Mouse (Mus musculus) heart, adult 8-10 months (tissue): Measurements from ENCODE around the gene Mroh7. TPM values are rescaled to one million over a fixed set of nuclear protein-coding genes. Genes with fewer than 3 reads are reported as not detected.
"Not testable (repeated sequence)": the region's sequence is repeated elsewhere in the genome, so short reads cannot be mapped to it uniquely, and the experiment has no call there.

Experiments
- DNase-seq: peaks from one replicate; pipeline ENCODE4 v3.0.0; 2022; ENCODE audit warnings: low spot score
- total RNA-seq, 4 experiments: library from RNA; stranded (reverse); gene quantifications; 2 replicates each; pipeline ENCODE4 v1.2.4; 2022

Gene Mroh7
- 1 to 10 TPM in 1 of 4 experiments, under 1 TPM in 3; 0.25 to 1.7 (median 0.40) TPM for total RNA-seq

DNA sequence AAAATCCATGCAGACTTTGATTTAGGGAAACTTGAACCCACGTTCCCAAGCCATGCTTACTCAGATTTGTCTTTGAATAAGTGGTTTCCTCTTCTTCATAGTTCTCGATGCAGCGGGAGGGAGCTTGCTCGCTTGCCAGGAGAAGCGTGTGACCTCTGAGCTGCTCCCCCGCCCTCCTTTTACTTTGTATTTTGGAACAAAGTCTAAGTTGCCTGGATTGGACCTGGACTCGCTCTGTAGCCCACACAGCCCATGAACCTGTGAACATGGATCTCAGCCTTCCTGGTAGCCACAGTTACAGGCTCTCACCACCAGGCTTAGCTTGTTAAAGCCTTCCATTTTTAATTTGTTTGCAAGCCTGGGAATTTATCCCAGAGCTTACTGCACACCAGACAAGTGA is at the start of gene Mroh7:
Mroh7 (minus strand) TSS at position 112 of the 400 bp plus-strand sequence.
- no peak for DNase-seq

DNA sequence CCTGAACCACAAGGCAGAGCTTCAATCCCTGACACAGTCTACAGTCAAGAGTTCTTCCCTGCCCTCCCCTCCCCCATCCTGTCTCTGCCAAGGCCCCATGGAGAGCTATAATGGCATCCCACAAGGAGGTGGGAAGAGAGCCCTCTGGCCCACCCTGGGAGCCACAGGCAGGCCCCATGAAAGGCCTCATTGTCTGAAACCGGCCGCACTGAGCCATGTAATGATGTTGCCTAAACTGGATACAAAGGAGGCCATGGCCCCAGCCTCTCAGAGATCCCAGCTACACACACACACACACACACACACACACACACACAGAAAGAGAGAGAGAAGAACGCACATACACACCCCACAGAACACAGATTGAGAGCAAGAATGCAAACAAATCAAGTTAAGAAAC is 49.3 kb upstream of the Mroh7 start:
- no peak for DNase-seq

DNA sequence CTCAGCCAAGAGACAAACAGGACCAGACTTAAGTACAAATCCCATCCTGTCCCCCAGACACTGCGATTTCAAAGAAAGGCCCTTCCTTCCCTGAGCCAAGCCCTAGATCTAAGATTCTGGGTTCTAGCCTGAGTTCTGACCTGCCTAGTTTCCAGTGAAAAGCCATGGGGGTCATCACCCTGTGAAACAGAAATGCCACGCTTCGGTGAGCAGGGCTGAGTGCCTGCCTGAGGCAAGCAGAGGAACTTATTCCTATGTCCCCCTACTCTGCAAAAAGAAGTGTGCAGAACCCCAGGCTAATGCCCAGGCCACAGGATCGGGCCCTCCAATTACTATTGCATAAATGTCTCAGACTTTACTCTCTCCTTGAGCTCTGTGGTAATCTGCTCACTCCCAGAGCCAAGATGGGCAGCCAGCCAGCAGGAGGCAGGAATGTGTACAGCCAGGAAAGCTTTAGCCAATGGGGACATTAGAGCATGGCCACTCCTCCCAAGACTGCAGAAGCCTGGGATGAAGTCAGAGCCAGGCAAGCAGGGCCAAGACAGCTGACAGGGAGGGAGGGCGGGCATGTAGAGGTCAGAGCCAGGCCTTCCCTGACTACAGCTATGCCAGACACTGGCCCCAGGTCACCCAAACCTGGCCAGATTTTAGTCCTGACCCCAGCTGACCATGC is 47.5 kb upstream of the Mroh7 start:
- peak; percentile 90 for DNase-seq

DNA sequence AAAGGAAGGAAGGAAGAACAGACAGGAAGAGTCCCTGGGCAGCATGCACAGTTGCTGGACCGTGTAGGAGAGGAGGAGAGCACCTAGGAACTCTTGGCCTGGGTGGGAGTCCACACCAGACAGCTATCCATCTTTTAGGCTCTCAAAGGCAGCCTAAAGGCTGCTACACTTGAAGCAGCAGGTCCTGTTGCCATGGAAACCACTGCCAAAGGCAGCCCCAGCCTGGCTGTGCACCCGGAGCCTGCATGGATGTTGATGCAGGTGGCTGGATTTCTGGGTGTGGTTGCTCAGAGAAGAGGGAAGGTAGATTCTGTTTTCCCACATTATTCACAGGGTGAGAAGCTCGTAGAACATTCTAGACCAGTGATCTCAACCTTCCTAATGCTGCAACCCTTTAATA is 46.3 kb upstream of the Mroh7 start:
- no peak for DNase-seq

DNA sequence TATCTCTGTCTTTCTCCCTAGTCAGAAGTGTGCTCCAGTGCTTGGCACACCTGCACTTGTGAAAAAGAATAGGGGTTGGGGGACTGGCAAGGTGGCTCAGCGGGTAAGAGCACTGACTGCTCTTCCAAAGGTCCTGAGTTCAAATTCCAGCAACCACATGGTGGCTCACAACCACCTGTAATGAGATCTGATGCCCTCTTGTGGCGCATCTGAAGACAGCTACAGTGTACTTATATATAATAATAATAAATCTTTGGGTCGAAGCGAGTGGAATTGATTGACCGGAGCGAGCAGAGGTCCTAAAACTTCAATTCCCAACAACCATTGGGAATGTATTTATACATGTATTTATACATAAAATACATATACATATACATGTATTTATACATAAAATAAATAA is 45.0 kb upstream of the Mroh7 start:
- DNase-seq, result not testable (repeated sequence)

DNA sequence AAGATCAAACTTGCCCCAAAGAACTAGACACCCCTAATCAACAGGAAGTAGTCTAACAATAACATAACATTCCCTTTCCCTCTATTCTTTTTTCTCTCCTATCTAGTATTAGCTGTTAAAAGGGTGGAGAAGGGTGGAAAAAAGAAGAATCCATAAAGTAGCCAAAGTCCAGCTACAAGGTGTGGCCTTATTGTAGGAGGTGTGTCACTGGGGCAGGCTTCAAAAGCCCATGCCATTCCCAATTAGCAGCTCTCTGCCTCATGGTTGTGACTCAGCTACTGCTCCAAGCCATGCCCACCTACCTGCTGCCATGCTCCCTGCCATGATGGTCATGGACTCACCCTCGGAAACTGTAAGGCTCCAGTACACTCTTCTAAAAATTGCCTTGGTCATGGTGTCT is 41.8 kb upstream of the Mroh7 start:
- DNase-seq, result no peak

DNA sequence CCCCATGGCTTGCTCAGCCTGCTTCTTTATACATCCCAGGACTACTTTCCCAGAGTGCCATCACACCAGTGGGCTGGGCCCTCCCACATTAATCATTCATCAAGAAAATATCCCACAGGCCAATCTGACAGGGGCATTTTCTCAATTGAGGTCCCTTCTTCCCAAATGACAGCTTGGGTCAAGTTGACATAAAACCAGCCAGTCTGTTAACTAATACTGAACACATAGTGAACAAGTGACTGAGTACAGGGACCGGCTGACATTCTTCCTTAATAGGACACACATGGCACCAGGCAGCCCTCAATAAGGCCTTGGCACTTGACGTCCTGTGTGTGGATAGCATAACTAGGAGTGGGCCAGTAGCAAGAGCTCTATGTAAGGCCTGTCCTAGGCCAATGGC is 38.6 kb upstream of the Mroh7 start:
- DNase-seq, result no peak

DNA sequence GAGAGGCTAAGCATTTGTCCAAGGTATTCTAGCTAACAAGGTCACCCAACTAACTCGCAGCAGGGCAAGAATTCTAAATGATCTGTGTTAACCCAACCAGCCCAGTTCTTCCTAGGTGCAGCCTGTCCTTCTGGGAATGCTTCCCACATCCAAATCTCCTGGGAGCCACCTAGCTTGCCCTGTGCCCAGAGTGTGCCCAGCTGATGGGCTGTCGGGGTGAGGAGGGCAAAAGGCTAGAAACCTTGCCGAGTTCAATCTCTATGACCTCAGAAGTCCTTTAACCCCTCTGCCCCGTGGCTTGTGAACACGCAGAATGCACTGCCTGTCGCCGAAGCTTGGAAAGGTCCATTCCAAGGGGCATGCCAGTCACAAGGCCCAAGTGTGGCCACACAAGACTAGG is 33.4 kb upstream of the Mroh7 start:
- DNase-seq, result no peak

DNA sequence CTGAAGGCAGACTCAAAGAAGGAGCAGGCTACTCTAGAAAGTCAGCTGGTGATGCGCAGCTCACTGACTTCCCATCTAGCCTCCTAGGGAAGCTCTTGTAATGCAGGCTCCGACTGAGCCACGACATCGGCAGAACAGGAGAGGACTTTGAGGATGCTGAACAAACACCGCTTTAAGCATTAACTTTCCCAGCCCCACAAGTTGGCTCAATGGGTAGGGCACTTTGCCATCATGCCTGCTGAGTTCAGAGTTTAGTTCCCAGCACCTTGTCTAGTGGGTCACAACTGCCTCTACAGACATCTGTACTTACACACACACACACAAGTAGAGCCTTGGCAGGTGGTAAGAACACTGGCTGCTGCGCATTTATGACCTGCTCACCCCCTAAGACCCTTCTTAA is 21.0 kb upstream of the Mroh7 start:
- DNase-seq, result no peak

DNA sequence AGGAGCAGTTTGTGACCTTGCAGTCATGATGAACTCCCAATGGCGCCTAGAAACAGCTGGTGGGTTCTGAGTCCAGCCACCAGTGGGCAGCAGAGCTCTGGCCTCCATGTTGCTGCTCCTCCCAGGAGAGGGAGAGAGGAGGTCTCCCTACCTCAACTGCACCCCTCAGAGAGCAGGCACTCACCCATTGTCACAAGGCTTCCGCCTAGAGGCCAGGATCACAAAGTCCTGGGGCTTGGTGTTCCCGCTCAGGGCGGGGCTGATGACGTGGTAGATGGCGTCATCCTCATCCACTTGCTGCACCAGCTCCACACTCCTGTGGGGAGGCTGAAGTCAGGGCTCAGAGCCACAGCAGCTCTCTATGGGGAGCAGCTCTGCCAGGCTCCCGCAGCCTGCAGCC is 19.0 kb upstream of the Mroh7 start:
- DNase-seq, result peak; percentile 28

DNA sequence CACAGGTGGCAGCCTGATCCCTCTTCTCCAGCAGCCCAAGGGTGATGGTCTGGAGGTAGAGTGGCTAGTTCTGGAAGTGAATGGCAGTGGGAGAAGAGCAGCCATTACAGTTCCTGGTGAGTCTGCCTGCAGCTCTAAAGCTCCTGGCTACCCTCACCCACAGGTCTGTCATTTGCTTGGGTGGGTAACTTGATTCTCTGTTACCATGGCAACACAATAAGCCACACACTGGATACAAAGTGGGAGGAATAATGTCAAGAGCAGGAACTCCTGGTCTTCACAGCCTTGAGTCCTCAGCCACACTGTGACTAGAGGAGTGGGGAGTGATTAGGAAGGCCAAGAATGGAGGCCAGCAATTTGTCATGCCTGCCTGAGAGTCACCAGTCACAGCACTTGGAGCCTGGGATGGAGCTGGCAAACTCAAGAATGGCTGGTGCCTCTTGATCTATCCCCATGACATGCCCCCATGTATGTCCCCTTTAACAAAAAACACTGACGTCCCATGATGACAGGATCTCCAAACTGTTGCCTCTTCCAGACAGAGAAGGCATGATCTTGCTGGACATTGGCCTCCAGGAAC is 16.4 kb upstream of the Mroh7 start:
- no peak for DNase-seq

DNA sequence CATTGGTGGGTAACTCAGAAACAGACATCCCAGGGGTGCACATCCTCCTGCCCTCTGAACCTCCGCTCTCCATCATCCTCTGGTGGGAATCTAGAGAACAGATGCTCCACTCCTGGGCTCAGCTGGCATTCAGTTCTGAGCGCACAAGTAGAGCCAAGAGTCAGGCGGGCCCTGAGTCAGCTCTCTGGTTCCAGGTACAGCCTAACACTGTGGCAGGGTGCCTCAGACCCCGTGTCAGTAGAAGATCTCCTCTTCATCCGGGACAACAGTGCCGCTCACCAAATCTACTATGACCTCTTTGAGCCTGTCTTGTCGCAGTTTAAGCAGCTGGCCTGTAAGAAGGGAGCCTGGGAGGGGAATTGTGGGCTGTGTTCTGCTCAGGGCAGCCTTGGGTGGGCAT is 15.1 kb upstream of the Mroh7 start:
- no peak for DNase-seq

DNA sequence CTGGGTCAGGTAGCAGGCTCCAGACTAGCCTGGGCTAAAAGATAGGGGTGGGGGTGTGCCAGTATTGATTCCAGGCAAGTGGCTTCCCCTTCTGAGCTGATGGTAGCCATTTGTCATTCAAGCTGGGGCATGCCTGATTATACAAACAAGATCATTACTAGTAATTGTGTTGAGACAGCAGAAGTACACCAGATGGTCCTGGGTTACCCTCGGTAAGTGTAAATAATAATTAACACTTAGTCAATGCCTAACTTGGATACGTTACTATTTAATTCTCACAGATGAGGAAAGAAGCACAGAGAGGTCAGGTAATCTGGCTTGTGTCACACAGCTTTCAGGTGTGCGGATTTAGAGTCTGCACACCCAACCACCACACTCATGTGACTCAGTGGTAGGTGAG is 7.2 kb upstream of the Mroh7 start:
- no peak for DNase-seq

DNA sequence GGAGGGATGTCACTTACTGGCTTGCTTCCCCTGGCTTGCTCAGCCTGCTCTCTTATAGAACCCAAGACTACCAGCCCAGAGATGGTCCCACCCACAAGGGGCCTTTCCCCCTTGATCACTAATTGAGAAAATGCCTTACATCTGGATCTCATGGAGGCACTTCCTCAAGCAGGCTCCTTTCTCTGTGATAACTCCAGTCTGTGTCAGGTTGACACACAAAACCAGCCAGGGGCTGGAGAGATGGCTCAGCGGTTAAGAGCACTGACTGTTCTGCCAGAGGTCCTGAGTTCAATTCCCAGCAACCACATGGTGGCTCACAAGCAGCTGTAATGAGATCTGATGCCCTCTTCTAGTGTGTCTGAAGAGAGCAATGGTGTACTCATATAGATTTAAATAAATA is 6.2 kb upstream of the Mroh7 start:
- not testable (repeated sequence) for DNase-seq

DNA sequence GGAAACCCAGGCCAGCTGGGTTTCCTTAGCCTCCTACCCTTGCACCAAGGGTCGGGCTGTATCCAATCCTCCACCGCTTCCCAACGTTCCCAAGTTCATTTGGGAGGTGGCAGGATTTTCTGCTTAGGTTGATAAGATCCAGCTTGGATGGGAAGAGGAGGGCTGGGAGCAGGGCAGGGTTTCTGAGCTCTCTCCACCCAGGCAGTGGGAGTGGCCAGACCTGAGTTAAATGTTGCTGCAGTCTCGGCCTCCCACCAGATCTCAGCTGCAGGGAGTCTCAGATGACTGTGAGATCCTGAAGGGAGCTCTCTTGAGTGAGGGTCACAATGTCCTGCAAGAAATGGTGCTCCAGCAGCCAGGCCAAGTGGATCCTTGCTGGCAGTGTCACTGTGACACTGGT is 2.9 kb upstream of the Mroh7 start, which contains the start of gene Fam151a:
Fam151a (plus strand) TSS at position 254 of the 400 bp plus-strand sequence.
- DNase-seq, result no peak

DNA sequence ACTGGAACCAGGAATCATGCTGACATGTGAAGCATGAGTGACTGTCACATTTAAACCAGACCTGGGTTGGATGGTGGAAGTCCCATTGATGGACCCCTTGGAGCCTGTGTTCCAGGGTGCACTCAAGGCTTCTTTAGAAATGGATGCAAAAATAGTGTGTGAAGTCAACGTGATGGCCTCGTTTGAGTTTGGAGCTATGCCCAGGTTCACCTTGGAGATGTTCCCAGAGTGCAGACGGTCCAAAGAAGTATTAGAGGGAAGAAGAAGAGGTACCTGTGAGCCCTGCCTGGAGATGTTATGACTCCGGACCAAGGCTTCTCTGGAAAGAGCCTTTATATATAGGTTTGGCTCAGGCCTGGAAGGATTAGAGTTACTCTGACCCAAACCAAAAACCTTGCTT is 10.1 kb downstream of the Mroh7 start:
- DNase-seq, result no peak

DNA sequence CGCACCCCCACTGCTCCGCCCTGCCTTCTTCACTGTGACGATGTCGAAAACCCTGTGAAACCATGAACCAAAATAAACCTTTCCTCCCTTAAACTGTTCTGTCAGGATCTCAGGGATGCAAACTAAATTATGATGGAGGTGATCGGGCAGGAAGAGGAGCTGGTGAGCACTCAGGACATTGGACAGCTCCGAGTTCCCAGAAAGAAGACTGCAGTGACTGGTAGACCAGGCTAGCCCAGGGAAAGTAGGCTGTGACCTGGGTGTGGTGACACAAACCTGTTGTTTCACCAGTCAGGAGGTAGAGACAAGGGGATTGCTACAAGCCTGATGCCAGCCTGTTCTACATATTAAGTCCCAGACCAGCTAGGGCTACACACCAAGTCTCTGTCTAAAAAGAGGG is 17.1 kb downstream of the Mroh7 start:
- DNase-seq, result no peak

DNA sequence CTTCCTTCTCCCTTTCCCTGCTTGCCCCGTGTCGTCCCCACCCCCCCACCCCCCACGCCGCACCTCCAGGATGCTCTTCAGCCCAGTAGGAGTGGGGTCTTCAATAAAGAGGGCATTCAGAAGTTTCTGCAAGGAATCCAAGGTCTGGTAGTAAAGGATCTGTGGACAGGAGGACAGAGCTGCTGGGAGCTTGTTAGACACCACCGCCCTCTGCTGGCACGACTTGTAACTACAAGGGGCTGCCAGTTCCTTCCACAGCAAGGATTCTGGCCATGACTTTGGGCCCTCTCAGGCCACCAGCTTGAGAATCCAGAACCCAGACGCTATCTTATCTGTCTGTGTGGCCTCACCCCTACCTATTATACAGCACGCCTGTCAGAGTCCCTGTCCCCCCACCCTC is 22.3 kb downstream of the Mroh7 start:
- peak; percentile 67 for DNase-seq

DNA sequence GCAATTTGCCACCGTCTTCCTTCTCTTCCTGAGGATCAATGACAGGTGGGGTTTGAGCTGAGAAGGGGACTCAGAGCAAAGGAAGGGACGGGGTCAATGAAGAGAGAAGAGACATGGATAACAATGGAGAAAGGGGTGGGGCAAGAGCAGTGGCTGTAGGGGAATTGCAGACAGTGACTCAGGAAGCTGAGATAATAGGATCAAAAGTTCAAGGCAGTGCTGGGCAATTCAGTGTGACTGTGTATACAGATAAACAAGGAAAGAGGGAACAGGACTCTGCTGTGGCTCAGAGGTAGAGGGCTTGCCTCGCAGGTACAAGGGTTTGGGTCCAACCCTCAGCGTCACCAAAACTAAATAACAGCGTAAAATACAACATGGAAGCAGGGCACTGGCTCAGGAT is 22.8 kb downstream of the Mroh7 start:
- DNase-seq, result no peak

DNA sequence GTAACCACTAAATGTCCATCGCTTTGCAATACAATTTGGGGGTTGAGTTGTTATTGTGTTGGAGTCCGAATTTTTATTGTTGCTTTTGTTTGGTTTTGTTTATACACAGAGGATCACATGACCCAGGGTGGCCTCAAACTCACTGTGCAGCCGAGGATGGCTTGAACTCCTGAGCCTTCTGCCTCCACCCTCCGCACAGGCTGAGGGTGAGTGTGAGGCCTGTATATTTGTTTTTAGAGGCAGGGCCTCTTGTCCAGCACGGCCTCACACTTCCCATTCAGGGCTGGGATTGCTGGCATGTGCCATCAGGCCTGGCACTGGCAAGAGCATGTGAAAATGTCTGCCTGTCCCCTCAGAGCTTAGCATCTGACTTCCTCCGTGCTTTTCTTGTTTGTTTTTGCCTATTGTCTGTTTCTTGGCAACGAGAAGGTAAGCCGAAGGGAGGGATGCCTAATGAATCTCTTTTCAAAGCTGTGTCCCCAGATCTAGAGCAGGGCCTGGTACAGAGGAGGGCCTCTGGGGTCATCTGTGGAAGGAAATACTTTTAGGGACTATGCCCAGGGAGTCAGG is 25.5 kb downstream of the Mroh7 start:
- DNase-seq, result no peak

DNA sequence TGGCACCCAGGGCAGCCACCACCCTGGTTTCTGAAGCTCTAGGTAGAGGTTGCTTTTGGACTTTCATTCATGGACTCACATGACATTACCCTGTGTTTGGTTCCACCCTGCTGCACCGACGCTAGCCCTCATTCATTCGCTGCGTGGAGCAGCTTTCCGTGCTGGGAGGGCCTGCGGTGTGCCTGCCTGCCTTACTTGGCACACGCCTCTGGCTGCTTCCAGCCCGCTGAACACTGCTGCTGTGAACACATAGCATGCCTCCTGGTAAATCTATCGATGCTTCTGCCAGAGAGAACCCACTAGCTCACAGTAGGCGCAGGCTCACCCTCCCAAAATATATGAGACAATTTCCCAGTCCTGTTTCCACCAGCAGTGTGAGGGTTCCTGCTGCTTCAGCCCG is 26.3 kb downstream of the Mroh7 start:
- no peak for DNase-seq

DNA sequence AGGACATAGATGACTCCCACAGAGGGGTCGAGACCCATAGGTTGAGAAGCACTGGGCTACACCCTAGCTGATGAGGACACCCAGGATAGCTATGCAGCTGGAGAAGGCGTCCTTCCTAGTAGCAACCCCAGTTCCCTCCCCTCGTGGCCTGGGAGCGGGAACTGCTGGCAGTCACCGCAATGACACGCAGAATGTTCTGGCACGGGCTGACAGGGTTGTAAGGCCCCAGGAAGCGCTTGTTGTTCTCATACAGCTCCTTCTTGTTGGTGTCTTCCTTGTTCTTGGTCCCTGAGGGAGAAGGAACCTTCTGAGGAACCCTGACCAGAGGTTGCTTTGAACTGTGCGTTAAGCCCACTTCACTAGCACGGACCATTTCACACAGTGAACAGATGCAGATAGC is 26.8 kb downstream of the Mroh7 start:
- no peak for DNase-seq

DNA sequence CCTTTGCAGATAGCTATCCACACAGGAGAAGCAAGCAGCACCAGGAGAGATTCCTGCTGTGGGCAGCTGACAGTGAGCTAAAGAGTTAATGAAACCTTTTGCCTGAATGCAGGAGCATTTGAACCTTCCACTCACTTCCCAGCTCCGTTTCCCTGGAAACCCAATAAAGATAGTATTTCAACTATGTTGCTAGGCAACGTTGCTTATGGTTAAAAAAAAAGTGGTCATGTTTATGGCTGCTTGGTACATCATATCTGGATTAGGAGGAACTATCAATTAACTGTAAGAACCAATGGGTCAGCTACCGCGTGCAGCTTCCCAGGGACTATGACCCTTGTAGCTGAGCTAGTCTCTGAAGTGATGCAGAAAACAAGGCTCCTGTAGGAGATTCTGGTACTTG is 29.9 kb downstream of the Mroh7 start:
- DNase-seq, result no peak
